Mouse (Mus musculus) adrenal gland, adult 2 months (tissue): ENCODE measurements around the gene Tnf. TPM values are rescaled to one million over a fixed set of nuclear protein-coding genes. Genes with fewer than 3 reads are reported as not detected.

Experiments
- DNase-seq: peaks from one replicate; pipeline ENCODE4 v3.0.0; 2021
- long read RNA-seq: library from polyadenylated mRNA; stranded (forward); transcript quantifications from one replicate; pipeline ENCODE4 v2.0.0, GENCODE M21; 2021
- polyA plus RNA-seq: library from polyadenylated mRNA; depleted of rRNA; stranded (reverse); fragments of >200 nt; gene quantifications from 2 replicates; pipeline ENCODE4 v1.2.3, GENCODE M21; 2012; rRNA removed
- total RNA-seq, 2 experiments: library from RNA; stranded (reverse); gene quantifications; 2 replicates each; pipeline ENCODE4 v1.2.3; 2021

Tnf gene
- total RNA-seq (under 1 TPM; 0.35 to 0.52 TPM), polyA plus RNA-seq (0.62 and 1.0 TPM in 2 replicates)
- long read RNA-seq, result 0 reads

DNA sequence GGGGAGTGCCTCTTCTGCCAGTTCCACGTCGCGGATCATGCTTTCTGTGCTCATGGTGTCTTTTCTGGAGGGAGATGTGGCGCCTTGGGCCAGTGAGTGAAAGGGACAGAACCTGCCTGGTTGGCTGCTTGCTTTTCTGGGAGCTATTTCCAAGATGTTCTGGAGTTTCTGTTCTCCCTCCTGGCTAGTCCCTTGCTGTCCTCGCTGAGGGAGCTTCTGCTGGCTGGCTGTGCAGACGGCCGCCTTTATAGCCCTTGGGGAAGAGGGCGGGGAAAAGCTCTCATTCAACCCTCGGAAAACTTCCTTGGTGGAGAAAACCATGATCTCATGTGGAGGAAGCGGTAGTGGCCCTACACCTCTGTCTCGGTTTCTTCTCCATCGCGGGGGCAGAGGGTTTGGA lies at the start of gene Tnf:
TSS of gene Tnf (minus strand) at position 221 of the 400 bp plus-strand sequence.
- DNase-seq, result peak; percentile 61

DNA sequence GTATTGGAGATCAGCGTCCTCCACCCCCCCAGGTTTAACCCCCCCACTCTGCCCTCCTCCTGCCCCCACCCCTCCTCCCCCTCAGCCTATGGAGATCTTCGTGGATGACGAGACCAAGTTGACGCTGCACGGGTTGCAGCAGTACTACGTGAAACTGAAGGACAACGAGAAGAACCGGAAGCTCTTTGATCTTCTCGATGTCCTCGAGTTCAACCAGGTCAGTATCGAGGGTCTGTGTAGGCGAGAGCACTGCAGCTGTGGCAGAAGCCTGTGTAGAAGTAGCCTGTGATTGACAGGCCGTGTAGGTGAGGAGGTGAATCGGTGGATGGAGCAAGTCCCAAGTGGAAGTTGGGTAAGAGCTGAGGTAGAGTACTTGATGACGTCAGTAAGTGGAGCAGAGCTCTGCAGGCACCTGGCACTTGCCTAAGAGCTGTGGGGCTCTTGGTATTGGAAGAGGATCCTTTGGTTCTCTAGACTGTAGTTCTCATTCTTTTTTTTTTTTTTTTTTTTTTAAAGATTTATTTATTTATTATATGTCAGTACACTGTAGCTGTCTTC lies 49.4 kb upstream of the Tnf start:
- peak; percentile 25 for DNase-seq

DNA sequence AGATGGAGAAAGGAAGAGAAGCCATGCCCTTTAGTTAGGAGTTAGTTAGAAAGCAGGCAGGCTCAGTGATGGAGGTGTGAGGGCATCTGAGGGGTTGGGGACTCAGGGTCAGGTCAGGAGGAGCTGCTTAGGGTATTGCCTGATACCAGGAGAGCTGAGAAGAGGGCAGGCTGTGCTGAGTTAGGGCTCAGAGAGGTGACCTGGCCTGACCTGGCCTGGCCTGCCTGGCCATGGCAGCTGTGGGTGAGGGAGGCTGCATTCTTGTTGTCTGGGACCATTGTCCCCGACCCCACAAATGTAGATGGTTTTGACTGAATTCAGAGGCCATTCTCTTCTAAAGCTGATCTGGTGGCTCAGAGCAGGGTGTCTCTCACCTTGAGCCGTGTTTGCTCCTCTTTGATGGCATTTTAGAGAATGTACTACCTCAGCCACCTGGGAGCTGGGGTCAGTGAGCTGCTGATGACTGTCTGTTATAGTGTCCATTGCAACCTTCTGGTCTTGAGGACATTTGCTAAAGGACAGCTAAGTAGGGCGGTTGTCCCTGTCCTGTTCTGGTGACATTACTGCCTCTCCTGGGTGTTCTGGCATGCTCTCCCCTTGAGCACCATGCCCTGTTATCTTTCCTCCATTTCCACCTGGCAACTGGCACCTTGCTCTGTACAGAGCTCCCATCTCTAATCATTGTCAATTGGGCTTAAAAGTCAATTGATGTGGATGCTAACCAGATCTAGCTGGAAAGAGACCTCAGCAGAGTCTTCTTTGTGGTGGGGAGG lies 48.7 kb upstream of the Tnf start:
- DNase-seq, result no peak

DNA sequence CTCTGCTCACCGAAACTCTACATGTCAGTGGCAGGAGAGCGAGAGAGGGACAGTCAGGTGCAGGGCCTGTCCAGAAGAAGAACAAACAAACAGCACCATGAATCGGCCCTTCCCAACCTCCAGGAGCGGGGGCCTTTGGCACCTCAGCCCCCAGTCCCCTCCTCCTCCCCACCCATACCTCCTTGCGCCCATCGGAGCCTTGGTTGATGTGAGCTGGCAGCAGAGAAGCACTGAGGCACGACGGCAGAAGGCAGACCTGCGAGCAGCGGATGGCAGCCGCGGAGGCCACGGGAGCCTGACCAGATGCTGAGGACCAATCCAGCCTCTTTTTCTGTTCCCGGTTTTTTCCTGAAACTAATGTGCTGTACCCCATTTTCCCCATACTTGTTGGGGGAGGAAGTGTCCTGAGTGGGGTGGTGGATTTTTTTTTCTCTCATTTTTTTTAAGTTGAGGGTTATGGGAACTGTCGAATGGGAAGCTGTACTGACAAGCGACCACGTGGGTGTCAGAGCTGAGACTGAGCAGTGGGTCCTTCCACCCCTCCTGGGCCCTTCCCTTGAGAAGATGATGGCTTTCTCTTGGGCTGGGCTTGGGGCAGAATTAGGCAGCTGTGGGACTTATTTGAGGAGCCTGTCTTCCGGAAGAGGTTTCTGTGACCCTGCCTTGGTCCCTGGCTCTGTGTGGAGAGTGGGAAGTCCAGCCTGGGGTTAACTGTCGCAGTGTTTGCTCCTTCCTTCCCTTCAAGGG lies 47.8 kb upstream of the Tnf start:
- no peak for DNase-seq

- no peak for DNase-seq
Observed at GRCm38 (mm10) chr17:35248986-35249385, 47.2 kb upstream of the Tnf start.

GRCm38 (mm10) chr17:35247144-35247543 lies 45.3 kb upstream of the Tnf start:
- DNase-seq, result no peak

GRCm38 (mm10) chr17:35245731-35246623 lies 44.2 kb upstream of the Tnf start:
- DNase-seq, result no peak

GRCm38 (mm10) chr17:35244999-35245398 lies 43.2 kb upstream of the Tnf start:
- DNase-seq, result no peak

DNA sequence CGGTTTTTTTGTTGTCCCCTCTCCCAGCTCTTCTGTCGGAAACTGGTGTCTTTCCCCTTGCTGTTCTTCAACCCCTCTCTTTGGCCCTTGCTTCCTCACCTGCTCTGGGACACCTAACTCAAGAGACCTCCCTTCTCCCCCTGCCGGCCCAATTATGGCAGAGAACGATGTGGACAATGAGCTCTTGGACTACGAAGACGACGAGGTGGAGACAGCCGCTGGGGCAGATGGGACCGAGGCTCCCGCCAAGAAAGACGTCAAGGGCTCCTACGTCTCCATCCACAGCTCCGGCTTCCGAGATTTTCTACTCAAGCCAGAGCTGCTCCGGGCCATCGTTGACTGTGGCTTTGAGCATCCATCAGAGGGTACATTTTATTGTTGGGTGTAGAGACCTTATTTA lies 41.3 kb upstream of the Tnf start:
- DNase-seq, result peak; percentile 59

GRCm38 (mm10) chr17:35242015-35242941 lies 40.5 kb upstream of the Tnf start:
- peak; percentile 81 for DNase-seq

DNA sequence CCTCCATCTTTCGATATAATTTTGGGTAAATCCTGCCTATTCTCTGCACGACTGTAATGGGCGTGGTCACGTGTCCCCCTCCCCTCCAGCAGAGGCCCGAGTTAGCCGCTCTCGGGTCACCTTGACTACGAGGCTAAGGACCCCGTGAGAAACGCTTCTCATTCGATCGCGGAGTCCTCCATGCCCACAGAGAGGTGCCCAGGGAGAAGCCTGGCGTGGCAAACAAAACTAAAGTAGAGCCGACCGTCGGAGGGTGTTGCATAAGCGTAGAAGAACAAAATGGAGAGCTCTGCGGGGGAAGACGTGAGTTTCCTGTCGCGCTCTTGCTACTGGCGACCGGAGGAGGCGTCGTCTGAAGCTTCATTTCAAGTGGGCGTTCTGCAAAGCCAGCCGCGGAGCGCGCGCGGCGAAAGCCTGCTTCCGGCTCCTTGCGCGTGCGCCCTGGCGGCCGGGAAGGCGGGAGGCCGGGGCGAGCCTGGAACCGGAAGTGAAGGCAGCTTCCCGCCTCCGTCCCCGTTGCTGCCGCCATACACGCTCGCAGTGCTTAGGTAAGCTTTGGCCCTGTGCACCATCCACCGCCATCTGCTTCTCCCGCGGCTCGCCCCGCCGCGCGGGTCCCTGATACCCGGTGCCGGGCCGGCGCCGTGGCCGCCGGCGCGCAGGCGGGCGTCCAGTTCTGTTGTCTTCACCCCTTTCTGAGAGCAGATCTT lies 39.7 kb upstream of the Tnf start, which contains the start of gene Ddx39b:
TSS of gene Ddx39b (plus strand) at position 442 of the 710 bp plus-strand sequence.
- DNase-seq, result peak; percentile 96

- peak; percentile 38 for DNase-seq
Observed at GRCm38 (mm10) chr17:35240384-35241304, 38.8 kb upstream of the Tnf start.

GRCm38 (mm10) chr17:35239700-35240099 lies 37.9 kb upstream of the Tnf start:
- DNase-seq, result no peak

GRCm38 (mm10) chr17:35237504-35237903 lies 35.7 kb upstream of the Tnf start:
- DNase-seq, result no peak

DNA sequence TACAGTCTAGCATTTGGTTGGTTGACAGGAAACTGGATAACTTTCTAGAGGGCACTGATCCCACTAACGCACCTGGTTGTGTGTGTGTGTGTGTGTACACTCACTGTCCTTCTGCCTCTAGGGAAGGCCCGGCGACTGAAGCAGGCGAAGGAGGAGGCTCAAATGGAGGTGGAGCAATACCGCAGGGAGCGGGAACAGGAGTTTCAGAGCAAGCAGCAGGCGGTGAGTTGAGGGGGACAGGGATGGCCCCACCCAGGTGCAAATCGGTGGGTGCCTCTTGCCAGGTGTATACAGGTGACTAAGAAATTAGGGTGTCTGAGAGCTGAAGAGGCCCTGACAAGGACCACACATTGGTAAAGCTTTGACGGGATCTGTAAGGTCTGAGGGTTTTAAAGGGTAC lies 35.2 kb upstream of the Tnf start:
- DNase-seq, result no peak

- peak; percentile 97 for DNase-seq
Observed at GRCm38 (mm10) chr17:35236390-35236746, 34.6 kb upstream of the Tnf start.

DNA sequence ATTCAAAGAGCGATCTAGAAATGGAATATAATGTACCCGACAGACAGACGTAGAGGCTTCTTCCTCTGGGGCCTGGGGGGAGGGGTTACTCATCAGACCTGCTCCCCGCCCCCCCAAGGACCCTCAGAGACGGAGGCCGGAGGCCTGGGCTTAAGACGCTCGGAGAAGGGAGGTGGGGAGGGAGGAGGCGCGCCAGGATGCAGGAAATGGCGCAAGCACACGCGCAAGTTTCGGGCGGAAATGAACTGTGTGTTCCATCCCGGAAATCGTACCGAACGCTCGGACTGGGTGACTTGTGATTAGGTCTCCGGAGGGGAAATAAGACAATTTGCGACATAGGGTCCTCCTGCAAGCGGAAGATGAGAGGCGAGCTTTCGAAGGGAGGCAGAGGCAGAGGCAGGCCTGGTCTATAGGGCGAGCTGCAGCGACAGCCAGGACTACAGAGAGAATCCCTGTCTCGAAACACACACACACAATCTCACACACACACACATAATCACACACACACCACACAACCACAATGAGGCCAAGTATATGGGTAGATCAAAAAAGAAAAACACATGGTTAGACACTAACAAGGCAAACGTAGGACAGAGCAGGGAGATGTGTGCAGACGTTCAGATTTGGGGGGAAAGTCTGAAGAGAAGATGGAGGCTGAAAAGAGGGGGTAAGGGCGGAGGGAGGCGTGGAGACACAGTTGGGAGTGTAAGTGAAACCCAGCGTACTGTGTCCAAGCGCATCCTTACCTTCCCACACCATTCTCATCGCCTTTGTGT lies 34.0 kb upstream of the Tnf start, which contains the start of gene Nfkbil1:
TSS of gene Nfkbil1 (minus strand) at position 179 of the 776 bp plus-strand sequence.
- peak; percentile 94 for DNase-seq

DNA sequence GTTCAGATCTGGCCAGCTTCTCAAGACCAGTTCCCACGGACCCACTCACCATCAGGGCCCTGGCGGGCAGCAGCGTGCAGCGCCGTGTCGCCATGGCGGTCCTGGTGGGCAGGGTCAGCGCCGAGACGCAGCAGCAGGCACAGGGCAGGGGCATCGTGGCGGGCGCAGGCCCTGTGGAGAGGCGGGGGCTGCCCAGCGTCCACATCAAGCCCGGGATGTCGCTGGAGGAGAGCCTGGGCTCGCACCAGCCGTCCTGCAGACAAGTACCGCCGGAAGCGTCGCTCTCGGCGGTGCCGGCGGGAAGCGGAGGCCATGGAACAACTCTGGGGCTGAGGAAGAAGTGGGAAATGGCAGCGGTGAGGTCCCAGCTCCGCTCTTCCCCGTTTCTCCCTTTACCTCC lies 33.1 kb upstream of the Tnf start:
- DNase-seq, result peak; percentile 73
